Mouse (Mus musculus): ENCODE results near the gene Zfp385a. TPM values are rescaled to one million over a fixed set of nuclear protein-coding genes. Genes with fewer than 3 reads are reported as not detected.

The Zfp385a gene
- polyA plus RNA-seq, 1 experiment = 11.7 TPM

DNA sequence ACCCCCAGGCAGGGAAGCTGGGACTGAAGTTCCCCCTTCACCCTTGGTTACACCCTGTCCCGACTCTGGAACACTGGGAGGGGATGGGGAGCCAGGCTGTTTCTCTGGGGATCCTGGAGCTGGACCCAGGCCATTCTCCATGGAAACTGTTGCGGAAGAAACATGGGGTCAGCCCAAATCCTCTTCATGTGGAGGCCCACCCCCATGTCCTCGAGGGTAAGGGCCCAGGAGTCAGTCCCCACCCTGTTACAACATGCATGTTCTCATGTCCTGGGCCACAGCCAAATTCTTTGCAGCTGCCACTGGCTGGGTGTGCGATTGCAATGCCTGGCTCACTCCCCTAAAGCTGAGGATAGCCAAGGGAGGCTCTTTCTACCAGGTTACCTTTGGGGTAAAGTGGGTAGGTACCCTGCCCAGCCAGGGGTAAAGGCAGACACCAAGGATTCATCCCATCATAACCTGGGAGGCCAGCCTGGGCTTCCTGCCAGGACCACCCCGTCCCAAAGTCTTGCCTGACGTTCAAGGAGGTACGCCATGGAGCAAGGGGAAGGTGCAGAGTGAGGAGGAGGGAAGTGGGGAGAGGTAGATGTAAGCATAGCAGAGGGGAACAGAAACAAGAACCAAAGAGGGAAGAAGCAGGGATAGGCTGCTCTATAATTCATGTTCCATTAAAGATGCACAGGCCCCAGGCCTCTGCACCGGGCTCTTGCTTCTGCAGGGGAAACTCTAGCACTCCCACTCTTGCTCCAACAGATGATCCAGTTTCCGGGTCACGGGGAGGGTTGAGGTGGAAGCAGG lies 23.7 kb downstream of the Zfp385a start:
- DNase-seq = no peak
- no peak for TF ChIP-seq POLR2A (IDR thresholded peaks at IDR 0.05; ENCODE audit: borderline replicate concordance, extremely low read depth, low read depth, low read length)
- TF ChIP-seq CTCF (IDR thresholded peaks at IDR 0.05; ENCODE audit: insufficient read depth, low read length) = no peak
- 65% methylated on average over 10 of the region's 10 CpGs for WGBS
- Histone ChIP-seq H3K4me3 (replicated peaks; ENCODE audit: extremely low read depth, low read depth, low read length) (no peak overlapping the region), H3K4me1 (ENCODE audit: control insufficient read depth, insufficient read depth, low read length) (peaks cover 3% of the 10 kb centered on the region; the same call in 1 of the 2 replicates)

DNA sequence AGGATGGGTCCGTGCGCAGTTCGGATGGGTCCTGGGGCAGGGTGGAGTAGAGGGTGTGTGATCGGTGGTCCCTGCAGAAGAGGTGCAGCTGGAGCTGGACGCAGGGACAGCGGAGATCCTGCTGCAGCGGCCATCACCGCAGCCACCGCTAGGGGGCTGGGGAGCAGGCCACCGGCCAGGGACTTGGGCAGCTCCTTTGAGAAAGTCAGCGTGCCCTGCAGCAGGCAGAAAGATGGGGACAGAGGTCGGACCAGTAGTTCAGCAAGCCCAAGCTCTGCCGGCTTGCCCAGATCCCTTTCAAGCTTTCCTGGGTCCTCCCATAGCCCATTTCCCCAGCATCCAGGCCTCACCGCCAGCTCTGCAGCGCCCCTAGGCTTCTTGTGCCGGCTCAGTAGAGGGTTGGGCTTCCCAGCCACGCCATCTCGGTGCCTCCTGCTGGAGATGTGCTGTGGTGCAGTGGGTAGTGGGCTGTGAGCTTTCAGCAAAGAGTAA lies 24.8 kb downstream of the Zfp385a start:
- TF ChIP-seq CTCF (IDR thresholded peaks at IDR 0.05; ENCODE audit: insufficient read depth, low read length) (peak; percentile 77), POLR2A (IDR thresholded peaks at IDR 0.05; ENCODE audit: borderline replicate concordance, extremely low read depth, low read depth, low read length) (no peak)
- DNase-seq = peak; percentile 76
- Histone ChIP-seq H3K4me3 (replicated peaks; ENCODE audit: extremely low read depth, low read depth, low read length) (no peak overlapping the region), H3K4me1 (ENCODE audit: control insufficient read depth, insufficient read depth, low read length) (peaks cover 3% of the 10 kb centered on the region; the same call in 1 of the 2 replicates)
- whole genome bisulfite sequencing = 11% methylated on average over 18 of the region's 18 CpGs

DNA sequence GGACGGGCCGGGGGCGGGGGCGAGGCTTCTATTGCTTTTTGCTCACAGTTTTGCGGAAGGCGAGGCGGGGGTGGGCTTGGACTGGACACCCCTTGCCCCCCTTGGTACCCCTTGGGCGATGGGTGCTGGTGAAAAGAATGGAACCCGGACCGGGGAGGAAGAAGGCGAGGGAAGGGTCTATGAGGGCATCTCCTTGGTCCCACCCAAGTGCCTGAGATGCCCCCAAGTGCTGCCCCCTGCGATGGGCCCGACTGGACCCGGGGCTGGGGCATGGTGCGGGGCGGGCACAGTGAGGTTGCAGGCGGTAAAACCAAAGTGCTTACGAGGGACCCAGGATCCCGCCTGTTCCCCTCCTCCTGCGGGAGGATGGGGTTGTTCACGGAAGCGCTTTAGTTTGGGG lies 25.7 kb downstream of the Zfp385a start:
- H3K4me1 ChIP-seq (ENCODE audit: control insufficient read depth, insufficient read depth, low read length) = peaks cover 3% of the 10 kb centered on the region; the same call in 1 of the 2 replicates
- TF ChIP-seq CTCF (IDR thresholded peaks at IDR 0.05; ENCODE audit: insufficient read depth, low read length) (no peak), POLR2A (IDR thresholded peaks at IDR 0.05; ENCODE audit: borderline replicate concordance, extremely low read depth, low read depth, low read length) (no peak)
- H3K4me3 ChIP-seq (replicated peaks; ENCODE audit: extremely low read depth, low read depth, low read length) = no peak overlapping the region
- DNase-seq = no peak
- WGBS = 52% methylated on average over 22 of the region's 22 CpGs

DNA sequence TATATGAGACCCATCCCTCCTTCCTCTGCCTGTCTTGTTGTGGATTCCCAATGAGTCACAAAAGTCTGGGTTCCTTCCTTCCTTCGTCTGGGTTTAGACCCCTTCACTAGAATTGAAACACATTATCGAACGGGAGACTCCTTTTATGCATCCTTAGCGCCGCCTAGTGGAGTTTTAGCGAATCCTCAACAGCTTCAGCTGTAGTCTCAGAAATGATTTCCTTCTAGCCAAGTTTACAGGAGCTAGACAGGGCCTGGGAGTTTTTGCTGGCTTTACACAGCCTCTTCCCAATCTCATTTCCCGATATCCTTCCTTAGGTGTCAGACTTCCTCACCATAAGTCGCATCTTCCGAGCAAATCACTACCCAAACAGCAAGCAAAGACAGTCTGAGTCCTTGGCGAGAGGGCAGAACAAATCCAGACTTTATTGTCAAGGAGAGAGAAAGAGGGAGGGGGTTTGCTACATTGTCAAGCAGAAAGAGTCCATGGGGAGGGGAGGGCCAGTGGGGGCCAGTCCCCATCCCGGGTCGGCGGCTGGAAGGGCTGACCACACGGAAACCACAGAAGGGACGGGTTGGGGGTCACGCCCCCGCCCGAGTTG lies 26.3 kb downstream of the Zfp385a start:
- peak; percentile 26; the same call in 1 of the 2 replicates for TF ChIP-seq CTCF (IDR thresholded peaks at IDR 0.05; ENCODE audit: insufficient read depth, low read length)
- no peak for TF ChIP-seq POLR2A (IDR thresholded peaks at IDR 0.05; ENCODE audit: borderline replicate concordance, extremely low read depth, low read depth, low read length)
- 21% methylated on average over 18 of the region's 18 CpGs for WGBS
- Histone ChIP-seq H3K4me3 (replicated peaks; ENCODE audit: extremely low read depth, low read depth, low read length) (no peak overlapping the region), H3K4me1 (ENCODE audit: control insufficient read depth, insufficient read depth, low read length) (peaks cover 3% of the 10 kb centered on the region; the same call in 1 of the 2 replicates)
- peak; percentile 39 for DNase-seq

DNA sequence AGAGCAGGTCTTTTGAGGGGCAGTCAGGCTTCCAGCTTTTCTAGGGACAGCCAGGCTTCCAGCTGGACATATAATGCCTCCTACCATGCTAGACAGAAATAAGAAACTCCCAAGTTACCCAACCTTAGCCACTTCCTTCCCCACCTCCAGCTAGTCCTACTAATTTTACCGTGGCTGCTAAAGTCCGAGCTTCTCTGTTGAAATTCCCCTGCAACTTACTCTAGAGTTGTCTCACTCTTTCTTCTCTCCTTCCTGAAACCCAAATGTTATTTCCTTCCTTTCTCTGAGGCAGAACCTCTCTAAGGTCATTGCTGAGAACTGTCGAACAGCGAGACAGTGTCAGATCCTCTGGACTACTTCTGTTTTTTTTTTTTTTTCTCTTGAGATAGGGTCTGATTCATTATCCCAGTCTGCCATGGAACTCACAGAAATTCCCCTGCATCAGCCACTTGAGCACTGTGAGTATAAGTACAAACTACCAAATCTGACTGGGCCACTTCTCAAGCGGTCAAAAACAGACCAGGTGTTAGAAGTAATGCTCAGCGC lies 29.5 kb downstream of the Zfp385a start, which contains the start of gene Gpr84:
Gpr84 (minus strand) TSS at position 248 of the 546 bp plus-strand sequence.
- 29% methylated on average over 6 of the region's 6 CpGs for WGBS
- TF ChIP-seq CTCF (IDR thresholded peaks at IDR 0.05; ENCODE audit: insufficient read depth, low read length) (no peak), POLR2A (IDR thresholded peaks at IDR 0.05; ENCODE audit: borderline replicate concordance, extremely low read depth, low read depth, low read length) (no peak)
- H3K4me3 ChIP-seq (replicated peaks; ENCODE audit: extremely low read depth, low read depth, low read length) = no peak within 1 kb of the TSS
- DNase-seq = no peak
- H3K4me1 ChIP-seq (ENCODE audit: control insufficient read depth, insufficient read depth, low read length) = peaks cover 11% of the 10 kb centered on the region

DNA sequence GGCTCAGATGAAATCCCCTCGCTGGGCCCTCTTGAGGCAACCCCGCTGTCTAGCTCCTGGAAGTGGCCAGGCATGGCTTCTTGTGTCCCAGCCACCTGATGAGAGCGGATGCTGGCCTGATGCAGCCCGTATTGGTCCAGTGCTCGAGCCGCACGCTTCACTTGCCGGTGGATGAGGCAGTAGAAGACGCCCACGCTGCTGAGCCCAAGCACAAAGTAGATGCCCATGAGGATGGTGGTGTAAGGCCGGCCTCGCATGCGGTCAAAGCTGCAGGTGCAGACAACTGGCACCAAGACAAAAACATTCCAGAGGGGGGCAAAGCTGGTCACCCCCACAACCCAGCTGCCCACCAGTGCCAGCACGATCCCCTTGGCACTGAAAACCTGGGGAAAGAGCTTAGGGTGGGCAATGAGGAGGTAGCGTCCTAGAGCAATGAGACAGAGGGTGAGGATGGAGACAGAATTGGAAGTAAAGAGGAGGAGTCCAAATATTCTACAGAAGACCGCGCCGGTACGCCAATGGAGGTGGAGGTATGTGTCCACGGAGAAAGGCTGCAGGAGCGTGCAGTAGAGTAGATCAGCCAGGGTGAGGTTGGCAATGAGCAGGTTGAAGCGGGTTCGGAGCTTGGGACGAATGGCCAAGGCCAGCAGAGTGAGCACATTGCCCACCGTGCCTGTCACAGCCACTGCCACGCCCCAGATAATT lies 30.9 kb downstream of the Zfp385a start:
- TF ChIP-seq CTCF (IDR thresholded peaks at IDR 0.05; ENCODE audit: insufficient read depth, low read length) (no peak), POLR2A (IDR thresholded peaks at IDR 0.05; ENCODE audit: borderline replicate concordance, extremely low read depth, low read depth, low read length) (no peak)
- no peak for DNase-seq
- peaks cover 15% of the 10 kb centered on the region for H3K4me1 ChIP-seq (ENCODE audit: control insufficient read depth, insufficient read depth, low read length)
- no peak overlapping the region for H3K4me3 ChIP-seq (replicated peaks; ENCODE audit: extremely low read depth, low read depth, low read length)
- 70% methylated on average over 26 of the region's 26 CpGs for WGBS

DNA sequence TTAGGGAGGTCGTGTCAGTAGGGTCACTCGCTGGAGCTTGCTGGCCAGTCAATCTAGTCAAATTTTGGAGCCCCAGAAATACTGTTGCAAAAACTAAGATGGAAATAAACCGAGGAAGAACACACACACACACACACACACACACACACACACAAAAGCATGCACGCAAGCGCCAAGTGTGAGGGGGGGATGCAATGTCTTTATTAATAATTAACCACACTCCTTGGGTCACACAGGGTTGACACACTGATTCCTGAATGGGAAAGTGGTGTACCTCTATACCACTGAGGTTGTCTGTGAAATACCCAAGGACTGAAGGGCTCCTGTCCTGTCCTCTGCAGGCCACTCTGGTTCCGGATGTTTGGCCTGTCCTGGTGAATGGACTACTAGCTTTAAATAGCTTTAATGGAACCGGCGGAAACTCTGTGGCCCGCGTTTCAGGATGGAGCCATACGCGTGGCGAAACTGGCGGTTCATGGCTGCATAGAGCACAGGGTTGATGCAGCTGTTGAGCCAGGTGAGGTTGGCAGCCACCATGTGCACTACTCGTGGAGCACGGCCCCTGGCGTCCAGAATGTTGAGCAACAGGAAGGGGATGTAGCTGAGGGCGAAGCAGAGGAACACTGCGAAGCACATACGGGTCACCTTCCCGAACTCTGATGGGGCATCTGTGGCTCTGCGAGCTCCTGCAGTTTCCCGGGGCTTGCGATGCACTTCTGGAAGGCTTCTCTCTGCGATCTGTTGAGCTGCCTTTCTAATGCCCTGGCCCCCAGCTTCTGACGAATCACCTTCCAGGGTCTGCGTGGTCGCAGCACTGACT lies 31.6 kb downstream of the Zfp385a start:
- DNase-seq = peak; percentile 43
- no peak for TF ChIP-seq POLR2A (IDR thresholded peaks at IDR 0.05; ENCODE audit: borderline replicate concordance, extremely low read depth, low read depth, low read length)
- TF ChIP-seq CTCF (IDR thresholded peaks at IDR 0.05; ENCODE audit: insufficient read depth, low read length) = peak; percentile 38; the same call in 1 of the 2 replicates
- 36% methylated on average over 28 of the region's 28 CpGs for WGBS
- H3K4me1 ChIP-seq (ENCODE audit: control insufficient read depth, insufficient read depth, low read length) = peaks cover 13% of the 10 kb centered on the region
- H3K4me3 ChIP-seq (replicated peaks; ENCODE audit: extremely low read depth, low read depth, low read length) = no peak overlapping the region

DNA sequence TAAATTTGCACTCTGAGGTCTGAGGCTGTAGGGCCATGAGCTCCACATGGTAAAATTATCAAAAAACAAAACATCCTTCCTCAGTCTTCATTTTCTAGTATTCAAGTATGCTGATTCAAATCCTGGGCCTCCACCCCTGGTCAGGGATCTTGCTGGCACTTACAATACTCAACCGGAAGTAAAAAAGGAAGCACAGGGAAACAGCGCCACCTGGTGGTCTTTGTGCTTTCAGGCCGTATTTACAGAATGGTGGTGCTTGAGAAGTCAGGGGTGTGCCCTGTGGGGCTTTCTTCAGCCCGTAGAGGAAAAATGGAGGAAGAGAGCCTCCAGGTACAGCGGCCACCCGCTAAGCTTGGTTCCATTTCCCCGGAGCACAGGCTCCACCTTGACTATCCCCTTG lies 32.8 kb downstream of the Zfp385a start:
- TF ChIP-seq POLR2A (IDR thresholded peaks at IDR 0.05; ENCODE audit: borderline replicate concordance, extremely low read depth, low read depth, low read length) (no peak), CTCF (IDR thresholded peaks at IDR 0.05; ENCODE audit: insufficient read depth, low read length) (peak; percentile 81)
- H3K4me3 ChIP-seq (replicated peaks; ENCODE audit: extremely low read depth, low read depth, low read length) = no peak overlapping the region
- DNase-seq = peak; percentile 92
- WGBS = 1% methylated on average over 7 of the region's 7 CpGs
- H3K4me1 ChIP-seq (ENCODE audit: control insufficient read depth, insufficient read depth, low read length) = peaks cover 13% of the 10 kb centered on the region
